Mouse (Mus musculus): ENCODE data around the gene Ttc1.
A peak's percentile ranks its signal among the peaks of the same experiment; 100 is the strongest.

Gene Ttc1

GRCm38 (mm10) chr11:43747233-43748226 lies at the start of gene Ttc1:
TSS of gene Ttc1 (minus strand) at chr11:43748008.
- DNase-seq = peak; percentile 99

DNA sequence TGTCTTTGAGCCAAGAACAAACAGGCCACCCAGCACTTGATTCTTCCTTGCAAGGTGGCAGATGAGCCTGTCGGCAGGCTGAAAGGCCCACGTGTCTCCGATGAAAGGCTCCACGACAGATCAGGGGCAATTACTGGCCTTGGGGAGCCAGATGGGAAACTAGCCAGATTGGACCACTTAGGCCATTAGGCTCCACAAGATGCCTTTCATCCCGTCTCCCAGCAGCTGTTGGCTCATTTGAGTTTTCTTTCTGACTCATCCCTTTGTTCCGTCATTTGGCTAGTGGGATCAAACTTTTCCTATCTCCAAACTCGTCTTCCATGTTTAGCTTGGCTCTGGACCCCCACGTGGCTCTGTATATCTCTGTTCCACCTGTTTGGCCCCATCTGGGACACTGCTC lies 48.2 kb upstream of the Ttc1 start:
- no peak for DNase-seq

DNA sequence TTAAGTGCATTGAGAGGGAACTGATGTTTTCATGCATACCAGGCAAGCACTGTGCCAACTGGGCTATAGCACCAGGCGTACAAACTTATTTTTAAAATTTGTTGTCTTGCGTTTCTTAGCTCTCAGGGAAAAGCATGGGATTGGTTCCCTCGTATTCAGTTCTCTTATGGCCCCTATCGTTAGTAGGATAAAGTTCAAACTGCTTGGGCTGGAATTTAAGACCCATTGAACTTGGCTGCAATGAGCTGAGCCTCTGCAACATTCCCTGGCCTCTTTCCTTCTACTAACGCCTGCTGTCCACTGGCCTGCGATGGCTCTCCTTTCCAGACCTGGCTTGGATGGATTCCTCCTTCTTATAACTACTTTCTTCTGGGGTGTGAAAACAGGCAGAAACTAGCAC lies 42.6 kb upstream of the Ttc1 start:
- DNase-seq = peak; percentile 9

GRCm38 (mm10) chr11:43783772-43784171 lies 36.0 kb upstream of the Ttc1 start:
- DNase-seq = peak; percentile 76

GRCm38 (mm10) chr11:43783106-43783505 lies 35.3 kb upstream of the Ttc1 start:
- no peak for DNase-seq

GRCm38 (mm10) chr11:43779551-43779950 lies 31.7 kb upstream of the Ttc1 start:
- no peak for DNase-seq

- no peak for DNase-seq
Observed at GRCm38 (mm10) chr11:43776324-43776694, 28.5 kb upstream of the Ttc1 start.

DNA sequence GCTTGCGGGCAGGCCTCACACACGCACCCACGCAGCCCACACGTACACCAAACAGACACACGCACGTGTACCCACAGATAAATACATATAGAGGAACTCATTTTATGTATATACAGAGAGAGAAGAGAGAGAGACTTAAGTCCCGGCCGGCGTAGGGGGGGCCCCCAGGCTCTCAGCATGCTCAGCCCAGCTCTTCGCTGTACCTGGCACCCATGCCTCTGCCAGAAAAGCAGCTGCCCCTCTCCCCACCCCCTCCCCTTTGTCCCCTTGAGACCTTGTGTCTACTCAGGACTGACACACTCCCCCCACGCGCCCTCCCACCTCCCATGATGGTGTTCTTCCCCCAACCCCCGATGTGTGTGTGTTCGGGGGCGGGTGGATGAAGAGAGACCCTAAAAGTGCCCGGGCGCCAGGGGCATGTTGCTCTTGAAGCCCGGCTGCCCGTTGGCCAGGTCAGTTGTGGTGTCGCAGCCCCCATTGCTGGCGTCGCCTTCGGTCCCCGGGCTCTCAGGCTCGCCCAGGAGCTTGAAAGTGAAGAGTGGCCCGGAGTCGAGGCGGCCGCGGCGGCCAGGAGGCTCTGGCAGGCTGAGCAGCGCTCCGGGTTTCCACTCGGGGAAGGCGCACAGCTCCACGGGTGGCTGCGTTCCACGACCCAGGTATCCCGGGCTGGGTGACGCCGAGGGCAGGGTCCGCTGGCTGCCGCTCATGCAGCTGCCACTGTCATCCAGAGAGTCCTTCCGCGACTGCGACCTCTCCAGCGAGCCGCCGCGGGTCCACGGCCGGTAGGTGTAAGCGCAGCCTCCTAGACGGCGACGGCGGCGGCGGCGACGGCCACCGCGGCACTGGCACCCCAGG lies 27.9 kb upstream of the Ttc1 start:
- peak; percentile 15 for DNase-seq

- peak; percentile 62 for DNase-seq
Observed at GRCm38 (mm10) chr11:43773725-43774124, 25.9 kb upstream of the Ttc1 start.

DNA sequence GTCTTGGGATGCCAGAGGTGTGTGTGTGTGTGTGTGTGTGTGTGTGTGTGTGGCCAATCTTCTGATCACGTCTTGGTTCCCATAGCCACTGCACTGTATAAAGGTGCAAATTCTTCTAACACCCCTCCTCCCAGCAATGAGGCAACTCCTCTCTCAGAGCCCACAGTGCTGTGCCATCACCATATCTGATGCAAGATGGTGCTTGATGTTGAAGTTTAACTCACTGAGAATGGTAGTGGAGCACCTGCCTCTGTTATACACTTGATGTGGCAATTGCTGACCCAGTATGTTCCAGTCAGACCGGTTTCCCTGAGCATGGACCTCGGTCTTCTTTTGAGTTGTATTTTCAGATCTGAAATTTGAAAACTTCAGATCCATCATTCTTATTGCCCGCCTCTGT lies 22.3 kb upstream of the Ttc1 start:
- DNase-seq = no peak

DNA sequence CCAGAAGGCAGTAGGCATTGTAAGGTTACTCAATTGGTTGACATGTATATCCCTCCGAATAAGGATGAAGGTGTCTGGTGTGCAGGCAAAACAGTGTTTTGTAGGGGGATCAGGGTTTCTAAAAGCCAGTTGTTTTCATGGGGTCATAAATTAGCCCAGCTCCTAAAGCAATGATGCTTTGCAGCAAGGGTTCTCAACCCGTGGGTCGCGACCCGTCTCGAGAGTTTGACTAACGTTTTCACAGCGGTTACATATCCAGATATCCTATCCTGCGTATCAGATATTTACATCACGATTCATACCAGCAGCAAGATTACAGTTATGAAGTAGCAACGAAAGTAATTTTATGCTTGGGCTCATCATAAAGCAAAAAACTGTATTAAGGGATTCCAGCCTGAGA lies 19.9 kb upstream of the Ttc1 start:
- DNase-seq = no peak

GRCm38 (mm10) chr11:43766922-43767648 lies 19.3 kb upstream of the Ttc1 start:
- peak; percentile 76 for DNase-seq

DNA sequence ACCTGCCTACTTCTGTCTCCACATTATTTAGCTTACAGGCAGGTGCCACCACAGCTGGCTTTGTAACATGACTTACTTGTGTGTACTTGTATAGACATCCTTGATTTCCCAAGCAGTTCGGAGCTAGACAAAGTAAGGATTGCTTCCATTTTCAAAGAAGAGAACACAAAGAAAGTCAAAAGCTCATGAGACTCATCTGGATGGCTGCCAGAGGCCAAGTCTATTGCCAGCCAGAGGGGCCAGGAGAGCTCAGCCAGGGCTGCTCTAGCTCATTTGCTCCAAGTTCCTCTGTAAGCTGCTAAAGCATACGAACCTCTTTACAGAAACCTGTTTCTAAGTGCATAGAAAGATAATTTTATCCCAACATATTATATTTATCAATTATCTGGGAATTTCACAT lies 10.6 kb upstream of the Ttc1 start:
- no peak for DNase-seq

GRCm38 (mm10) chr11:43755411-43755810 lies 7.6 kb upstream of the Ttc1 start:
- no peak for DNase-seq

- no peak for DNase-seq
Observed at GRCm38 (mm10) chr11:43754568-43754967, 6.8 kb upstream of the Ttc1 start.

GRCm38 (mm10) chr11:43751542-43751941 lies 3.7 kb upstream of the Ttc1 start:
- DNase-seq = no peak

- DNase-seq = no peak
Observed at GRCm38 (mm10) chr11:43728737-43729301, 19.0 kb downstream of the Ttc1 start.

- no peak for DNase-seq
Observed at GRCm38 (mm10) chr11:43727796-43728195, 20.0 kb downstream of the Ttc1 start.

- no peak for DNase-seq
Observed at GRCm38 (mm10) chr11:43723411-43723810, 24.4 kb downstream of the Ttc1 start.

DNA sequence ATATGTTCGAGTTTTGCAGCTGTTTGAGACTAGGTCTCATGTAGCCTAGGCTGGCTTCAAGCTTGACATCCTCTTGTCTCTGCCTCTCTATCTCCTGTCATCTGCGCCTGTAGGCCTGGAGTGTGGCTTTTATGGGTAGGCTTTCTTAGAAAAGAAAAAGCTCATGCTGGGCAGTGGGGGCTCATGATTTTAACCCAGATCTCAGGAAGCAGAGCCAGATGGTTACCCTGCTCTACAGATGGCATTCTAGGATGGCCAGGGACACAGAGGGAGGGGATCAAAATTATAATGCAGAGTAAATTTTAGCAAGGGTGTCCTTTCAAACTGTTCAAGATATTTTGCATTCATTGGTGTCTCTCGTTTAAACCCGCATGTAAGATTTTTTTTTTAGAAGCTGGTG lies 35.6 kb downstream of the Ttc1 start:
- DNase-seq = no peak

DNA sequence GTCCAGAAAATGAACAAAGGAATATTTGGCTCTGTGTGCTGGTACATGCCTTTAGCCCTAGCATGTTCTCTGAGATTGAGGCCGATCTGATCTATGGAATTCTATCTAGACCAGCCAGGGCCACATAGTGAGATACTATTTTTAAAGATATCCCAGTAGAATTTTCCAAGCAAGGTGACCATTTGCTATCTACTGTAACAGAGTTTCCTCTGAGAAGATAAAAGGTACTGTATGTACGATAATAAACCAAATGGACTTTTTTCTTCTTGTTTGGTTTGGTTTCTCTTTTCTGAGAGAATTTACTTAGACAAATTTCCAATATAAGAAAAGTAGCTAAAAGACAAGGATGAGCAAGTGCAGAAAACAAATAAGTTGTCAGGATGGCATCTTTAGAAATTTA lies 39.4 kb downstream of the Ttc1 start:
- DNase-seq = no peak

DNA sequence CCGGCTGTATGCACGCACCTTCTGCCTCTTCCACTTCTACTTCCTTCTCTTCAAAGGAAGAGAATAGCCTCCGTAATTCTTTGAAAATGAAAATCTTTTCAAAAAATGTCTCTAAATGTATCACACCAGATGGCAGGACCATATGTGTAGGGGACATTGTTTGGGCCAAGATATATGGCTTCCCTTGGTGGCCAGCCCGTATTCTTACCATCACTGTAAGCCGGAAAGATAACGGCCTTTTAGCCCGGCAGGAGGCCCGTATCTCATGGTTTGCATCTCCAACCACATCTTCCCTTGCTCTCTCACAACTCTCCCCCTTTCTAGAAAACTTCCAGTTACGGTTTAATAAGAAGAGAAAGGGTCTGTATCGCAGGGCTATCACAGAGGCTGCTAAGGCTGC lies 42.1 kb downstream of the Ttc1 start:
- no peak for DNase-seq

- DNase-seq = no peak
Observed at GRCm38 (mm10) chr11:43703552-43703951, 44.3 kb downstream of the Ttc1 start.

Measured in kidney, adult 9 months (tissue).